Mouse (Mus musculus): ENCODE results near the gene Gm5426.

- TF ChIP-seq CTCF (IDR thresholded peaks at IDR 0.05; ENCODE audit: low read depth, low read length) (no peak), POLR2A (IDR thresholded peaks at IDR 0.05; ENCODE audit: insufficient read depth, low read length) (no peak), EP300 (IDR thresholded peaks at IDR 0.05; ENCODE audit: insufficient read depth, low read depth, low read length) (no peak)
Measured at GRCm38 (mm10) chr10:96185601-96186000, 49.2 kb downstream of the Gm5426 start.
